ENCODE assay signal across 9 mouse cellular contexts in genomic region chr7:91267764-91268163, GRCm38 (mm10).
DNase-seq lines count a peak whose midpoint lies in the region; TF ChIP-seq lines count a peak whose summit lies in the region.
"Had no signal": no experiment of that assay in that cellular context is flagged by ENCODE, and none has a peak within 500 bp of the region (broad histone marks: within the 10 kb centered on the region; RNA-seq: fewer than 3 reads in every experiment).

No protein-coding gene starts in this region.

- no peak for TF ChIP-seq CTCF in heart, adult 2 months (IDR thresholded peaks at IDR 0.05)

- no peak for TF ChIP-seq EP300 in heart, adult 2 months (IDR thresholded peaks at IDR 0.05; ENCODE audit: insufficient read depth, low read depth, low read length)

- no peak overlapping the region for H3K27ac ChIP-seq in heart, adult 2 months

- WGBS in heart, adult 2 months: 11% methylated on average over 1 of the region's 1 CpGs

- DNase-seq in heart, postnatal 4 days: peak; percentile 64
- no peak for DNase-seq in heart, adult 2 months
- peak; percentile 9 for DNase-seq in right cerebral cortex, postnatal 4 days
- DNase-seq in right cerebral cortex, postnatal 10 days (ENCODE audit: low spot score in 2 of 2): no peak
- DNase-seq in embryo, embryonic 9.5 days (ENCODE audit: extremely low spot score): peak; percentile 59
- DNase-seq in retina, postnatal 1 day: peak; percentile 60
- no peak for DNase-seq in spleen, postnatal 10 days (ENCODE audit: low spot score in 2 of 2)
- no peak for DNase-seq in spleen, adult 12 weeks (ENCODE audit: low spot score)
- DNase-seq: cerebellum, adult 2 months had no signal

- no peak overlapping the region for H3K9ac ChIP-seq in heart, adult 2 months (ENCODE audit: low read depth, low read length)

- no peak for TF ChIP-seq POLR2A in heart, adult 2 months (IDR thresholded peaks at IDR 0.05; ENCODE audit: insufficient read depth, low read depth, low read length)

- intact Hi-C loops in heart, adult 2 months (cut with DNase I): no loop called here

- no peak overlapping the region for H3K4me3 ChIP-seq in heart, adult 2 months

- H3K27me3 ChIP-seq in heart, adult 2 months (ENCODE audit: control insufficient read depth, insufficient read depth, low read length): no peaks in the 10 kb centered on the region; the same call in 1 of the 2 replicates

- H3K79me2 ChIP-seq in heart, adult 2 months (replicated peaks; ENCODE audit: control insufficient read depth, insufficient read depth, low read length): no peaks in the 10 kb centered on the region

- H3K4me1 ChIP-seq in heart, adult 2 months (ENCODE audit: control insufficient read depth, insufficient read depth, low read length): no peaks in the 10 kb centered on the region

- no peaks in the 10 kb centered on the region for H3K36me3 ChIP-seq in heart, adult 2 months (ENCODE audit: control insufficient read depth, insufficient read depth, low read length)

Comparison
In these comparisons a context has a peak if more than half of its experiments do, and no peak if none do; other contexts are left out.
1. DNase-seq: peak in heart, postnatal 4 days (single experiment), right cerebral cortex, postnatal 4 days (single experiment), embryo, embryonic 9.5 days (single experiment) and retina, postnatal 1 day (single experiment); none in heart, adult 2 months (0 of 2), right cerebral cortex, postnatal 10 days (0 of 2), spleen, postnatal 10 days (0 of 2) and spleen, adult 12 weeks (single experiment).